ENCODE assay signal across 17 mouse cellular contexts in genomic region chr5:5243648-5244047, GRCm38 (mm10).
"Had no signal": no experiment of that assay in that cellular context is flagged by ENCODE, and none has a peak within 500 bp of the region (broad histone marks: within the 10 kb centered on the region; RNA-seq: fewer than 3 reads in every experiment).

No protein-coding gene starts in this region.

- ATAC-seq: liver, postnatal 0 days; lung, postnatal 0 days; midbrain, embryonic 15.5 days had no signal

- H3K27me3 ChIP-seq: limb, embryonic 12.5 days; limb, embryonic 15.5 days; midbrain, embryonic 12.5 days; midbrain, embryonic 15.5 days; neural tube, embryonic 13.5 days had no signal

- H3K36me3 ChIP-seq: midbrain, embryonic 12.5 days; midbrain, embryonic 15.5 days had no signal

- H3K4me2 ChIP-seq: limb, embryonic 12.5 days; limb, embryonic 15.5 days; liver, embryonic 11.5 days; lung, embryonic 14.5 days; midbrain, embryonic 12.5 days; midbrain, embryonic 15.5 days; neural tube, embryonic 13.5 days had no signal

- H3K4me3 ChIP-seq: layer of hippocampus, adult 2 months; limb, embryonic 12.5 days; limb, embryonic 15.5 days; midbrain, embryonic 12.5 days; midbrain, embryonic 15.5 days; neural tube, embryonic 13.5 days had no signal

- H3K9me3 ChIP-seq: limb, embryonic 12.5 days; limb, embryonic 15.5 days; midbrain, embryonic 12.5 days; midbrain, embryonic 15.5 days; neural tube, embryonic 13.5 days had no signal

- DNase-seq: kidney, adult 11 months; kidney, adult 9 months; kidney, postnatal 14 days; left cerebral cortex, postnatal 4 days; liver, postnatal 0 days; lung, embryonic 14.5 days; lung, postnatal 36 days; thymus, postnatal 25 days had no signal

- H3K27ac ChIP-seq: limb, embryonic 12.5 days; limb, embryonic 15.5 days; liver, embryonic 14.5 days; midbrain, embryonic 12.5 days; midbrain, embryonic 15.5 days; neural tube, embryonic 13.5 days had no signal

- H3K4me1 ChIP-seq: limb, embryonic 12.5 days; limb, embryonic 15.5 days; midbrain, embryonic 12.5 days; midbrain, embryonic 15.5 days; neural tube, embryonic 13.5 days had no signal

- H3K9ac ChIP-seq: limb, embryonic 12.5 days; limb, embryonic 15.5 days; liver, embryonic 14.5 days; liver, postnatal 0 days; lung, embryonic 14.5 days; midbrain, embryonic 12.5 days; midbrain, embryonic 15.5 days; neural tube, embryonic 13.5 days had no signal
